Mouse (Mus musculus): ENCODE data around the gene Abcg1.

DNA sequence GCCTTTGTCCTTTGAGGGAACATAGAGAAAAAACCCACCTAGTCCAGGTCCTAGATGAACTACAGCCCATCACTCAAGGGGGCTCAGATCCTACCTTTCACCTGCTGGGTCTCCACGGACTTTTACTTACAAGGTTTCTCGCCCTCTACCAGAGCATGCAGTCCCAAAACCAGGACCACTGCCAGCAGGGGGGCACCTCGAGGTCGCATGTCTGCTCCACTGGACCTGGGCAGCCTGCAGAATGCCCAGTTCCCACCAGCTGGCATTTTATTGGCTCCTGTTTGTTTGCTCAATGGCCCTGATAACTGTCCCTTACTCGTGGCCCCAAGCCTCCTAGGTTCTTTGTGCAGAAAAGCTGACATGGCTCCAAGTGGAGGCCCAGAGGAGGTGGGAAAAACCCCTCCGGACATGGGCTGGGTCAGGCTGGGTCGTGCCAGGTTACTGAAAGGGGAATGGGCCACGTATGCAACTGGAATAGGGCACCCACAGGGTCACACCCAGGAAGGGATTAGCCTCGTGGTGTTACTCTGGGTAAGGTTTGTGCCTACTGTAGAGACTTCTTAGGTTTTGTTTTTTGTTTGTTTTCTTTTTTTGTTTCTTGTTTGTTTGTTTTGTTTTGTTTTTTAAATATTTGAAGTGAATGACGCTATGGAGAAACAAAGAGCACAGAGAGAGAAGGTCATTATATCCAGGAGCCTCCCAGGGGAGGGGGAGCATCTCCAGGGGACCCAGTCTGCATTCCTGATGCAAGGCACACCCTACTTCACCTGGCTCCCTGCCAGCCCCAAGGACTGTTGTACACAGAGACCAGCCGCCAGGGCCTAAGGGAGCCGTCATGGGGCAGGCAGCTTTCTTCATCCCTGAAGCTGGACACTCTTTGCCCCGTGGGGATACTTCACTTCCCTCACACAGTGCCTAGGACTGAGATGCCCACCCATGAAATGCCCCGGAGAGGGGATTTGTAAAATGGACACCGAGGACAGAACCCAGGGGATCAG lies 86.9 kb downstream of the Abcg1 start, which contains the start of gene Tff2:
- TF ChIP-seq CTCF (IDR thresholded peaks at IDR 0.05; ENCODE audit: low read depth, low read length) (no peak), POLR2A (IDR thresholded peaks at IDR 0.05; ENCODE audit: extremely low read depth, insufficient read depth, low read length) (no peak)
